Mouse (Mus musculus): ENCODE measurements around the gene Cd82.

The Cd82 gene

GRCm38 (mm10) chr2:93470849-93471576, 8.1 kb upstream of the Cd82 start:
- in situ Hi-C loops (cut with MboI; ENCODE audit: unreplicated experiment in 2 of 2), result loop anchor here (5.0 to 25.0 kb wide), 5 partner anchors 344 to 941 kb away; partner anchors contain the start of gene Ttc17 (in 1 of the 2)

GRCm38 (mm10) chr2:93470127-93470526, 7.2 kb upstream of the Cd82 start:
- in situ Hi-C loops (cut with MboI; ENCODE audit: unreplicated experiment in 2 of 2), result loop anchor here (5.0 to 25.0 kb wide), 5 partner anchors 345 to 942 kb away; partner anchors contain the start of gene Ttc17 (in 1 of the 2)

DNA sequence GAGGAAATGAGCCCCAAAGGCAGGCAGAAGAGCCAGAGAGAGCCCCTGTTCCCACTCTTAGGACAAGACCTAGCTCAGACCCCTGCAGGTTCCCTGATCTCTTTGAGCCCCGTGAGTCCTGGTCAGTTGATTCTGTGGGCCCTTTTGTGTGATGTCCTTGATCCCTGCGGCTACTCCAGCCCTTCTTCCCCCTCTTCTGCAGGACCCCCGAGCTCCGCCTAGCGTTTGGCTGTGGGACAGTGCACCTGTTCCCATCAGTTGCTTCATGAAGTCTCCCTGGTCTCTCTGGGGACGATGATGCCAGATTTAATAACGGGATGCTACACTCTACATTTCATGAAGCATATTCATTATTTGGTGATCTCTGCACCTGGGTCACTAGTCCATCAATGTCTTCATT, 6.2 kb upstream of the Cd82 start:
- in situ Hi-C loops (cut with MboI; ENCODE audit: unreplicated experiment in 2 of 2), result loop anchor here (5.0 to 25.0 kb wide), 3 partner anchors 47 to 943 kb away; partner anchors contain the start of gene Ttc17 (in 1 of the 2)

- in situ Hi-C loops (cut with MboI; ENCODE audit: unreplicated experiment in 2 of 2), result loop anchor here (5.0 to 25.0 kb wide), 3 partner anchors 44 to 946 kb away; partner anchors contain the start of gene Ttc17 (in 1 of the 2)
Measured at GRCm38 (mm10) chr2:93466314-93466713, 3.4 kb upstream of the Cd82 start.

DNA sequence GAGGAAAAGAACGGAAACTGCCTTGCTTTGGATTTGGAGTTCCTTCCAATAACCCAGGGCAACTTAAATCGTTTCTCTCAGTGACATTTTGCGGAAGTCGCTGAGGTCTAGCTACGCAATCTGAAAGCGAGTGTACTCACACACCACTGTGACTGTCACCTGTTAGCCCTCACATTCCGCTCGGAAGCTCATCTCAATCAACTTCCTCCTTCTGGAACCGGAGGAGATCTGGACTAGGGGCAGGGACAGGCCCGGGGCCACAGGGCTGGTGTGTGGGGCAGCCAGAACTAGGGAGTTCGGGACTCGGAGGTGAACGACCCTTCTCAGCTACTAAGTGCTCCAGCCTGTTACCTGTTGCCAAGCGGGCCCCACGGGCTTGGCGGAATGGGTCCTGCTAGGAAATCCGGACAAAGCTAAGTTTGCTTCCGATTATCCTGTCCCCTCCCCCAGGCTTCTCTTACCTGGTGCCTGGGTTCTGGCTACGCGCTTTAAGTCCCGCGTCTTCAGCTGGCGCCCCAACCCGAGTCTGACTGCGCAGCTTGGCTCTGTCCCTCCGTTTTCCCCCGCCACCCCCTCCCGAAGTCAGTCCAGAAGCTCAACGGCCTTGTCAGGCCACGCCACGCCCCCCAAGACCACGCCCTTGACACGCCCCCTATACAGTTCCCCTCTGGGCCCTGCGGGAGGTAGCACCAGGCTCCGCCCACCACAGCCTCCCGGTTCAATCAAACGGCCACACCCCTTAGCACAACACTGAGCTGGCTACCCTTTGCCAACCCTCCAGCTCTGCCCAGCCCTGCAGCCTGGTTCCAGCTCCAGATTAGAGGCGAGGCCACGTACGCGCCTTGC, 848 bp downstream of the Cd82 start:
- in situ Hi-C loops (cut with MboI; ENCODE audit: unreplicated experiment in 2 of 2), result loop anchor here in 1 of 2 experiments (25.0 kb wide), 1 partner anchor 950 kb away; the partner anchor contains the start of gene Ttc17

- in situ Hi-C loops (cut with MboI; ENCODE audit: unreplicated experiment in 2 of 2), result loop anchor here in 1 of 2 experiments (25.0 kb wide), 1 partner anchor 951 kb away; the partner anchor contains the start of gene Ttc17
Measured at GRCm38 (mm10) chr2:93460786-93461469, 2.0 kb downstream of the Cd82 start.

GRCm38 (mm10) chr2:93459208-93459920, 3.6 kb downstream of the Cd82 start:
- in situ Hi-C loops (cut with MboI; ENCODE audit: unreplicated experiment in 2 of 2), result loop anchor here in 1 of 2 experiments (25.0 kb wide), 1 partner anchor 953 kb away; the partner anchor contains the start of gene Ttc17

DNA sequence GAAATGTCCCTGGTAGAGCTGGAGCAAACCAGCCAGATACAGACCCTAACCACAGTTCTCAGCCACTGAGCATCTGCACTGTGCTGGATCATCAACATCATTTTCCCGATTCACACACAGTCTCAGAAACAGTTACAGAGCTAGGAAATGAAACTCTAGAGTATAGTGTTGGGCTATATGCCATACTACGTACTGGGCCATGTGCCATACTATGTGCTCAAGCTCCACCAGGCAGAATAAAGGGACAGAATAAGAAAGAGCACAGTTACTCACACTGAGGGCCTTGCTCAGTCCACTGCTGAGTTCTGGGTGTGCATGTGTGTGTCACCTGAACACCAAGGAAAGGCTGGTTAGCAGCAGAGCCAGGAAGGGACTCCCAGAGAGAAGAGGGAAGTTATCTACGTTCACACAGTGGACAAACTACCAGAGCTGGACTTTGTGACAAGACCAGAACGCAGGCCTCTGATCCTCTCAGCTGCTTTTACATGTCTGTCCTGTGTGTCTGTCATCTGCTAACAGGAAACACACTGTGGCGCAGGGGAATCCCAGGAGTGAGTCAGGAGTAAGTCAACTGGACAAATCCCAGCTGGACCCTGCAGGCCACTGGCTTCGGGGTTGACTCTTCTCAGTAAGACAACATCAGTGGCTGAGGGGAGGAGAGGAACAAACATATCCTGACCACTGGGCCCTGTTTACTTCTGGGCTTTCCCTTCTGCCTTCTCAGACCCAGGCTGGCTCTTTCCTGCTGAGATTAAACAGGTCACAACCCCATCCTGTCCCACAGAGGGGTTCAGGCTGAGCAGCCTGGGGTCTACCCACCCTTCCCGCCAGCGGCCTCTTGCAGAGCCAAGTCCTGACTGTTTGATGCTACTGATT, 4.4 kb downstream of the Cd82 start:
- in situ Hi-C loops (cut with MboI; ENCODE audit: unreplicated experiment in 2 of 2), result loop anchor here in 1 of 2 experiments (25.0 kb wide), 1 partner anchor 954 kb away; the partner anchor contains the start of gene Ttc17

DNA sequence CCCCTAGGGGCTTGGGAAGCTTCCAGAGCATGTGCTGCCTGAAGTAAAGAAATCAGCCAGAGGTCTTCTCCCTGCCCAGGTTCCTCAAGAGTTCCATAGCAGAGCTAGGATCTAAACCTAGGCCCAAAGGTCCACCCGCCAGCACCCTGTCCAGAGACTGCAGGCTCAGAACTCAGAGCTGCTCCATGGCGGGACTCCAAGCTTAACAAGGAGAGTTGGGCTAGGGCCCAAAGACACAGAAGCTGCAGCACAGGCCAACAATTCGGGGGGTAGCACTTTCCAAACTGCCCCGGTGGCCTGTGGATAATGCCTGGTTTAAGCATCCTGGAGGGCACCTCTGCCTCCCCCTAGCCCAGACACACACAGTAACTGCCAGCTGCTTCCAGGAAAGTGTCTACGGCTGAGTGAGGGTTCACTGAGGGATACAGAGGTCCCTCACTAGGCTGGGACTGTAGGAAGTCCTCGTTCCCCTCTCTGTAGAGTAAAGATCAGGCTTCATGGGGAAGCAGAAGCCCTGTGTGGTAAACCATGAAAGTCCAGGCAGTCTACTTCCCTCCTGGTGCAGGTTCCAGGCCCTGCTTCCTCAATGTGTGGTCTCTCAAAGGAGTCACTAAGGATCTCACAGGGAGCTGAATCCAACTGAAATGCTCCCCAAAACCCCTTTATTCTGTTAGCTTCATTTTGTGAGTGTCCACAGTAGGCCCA, 5.4 kb downstream of the Cd82 start:
- in situ Hi-C loops (cut with MboI; ENCODE audit: unreplicated experiment in 2 of 2), result loop anchor here in 1 of 2 experiments (25.0 kb wide), 1 partner anchor 955 kb away; the partner anchor contains the start of gene Ttc17

DNA sequence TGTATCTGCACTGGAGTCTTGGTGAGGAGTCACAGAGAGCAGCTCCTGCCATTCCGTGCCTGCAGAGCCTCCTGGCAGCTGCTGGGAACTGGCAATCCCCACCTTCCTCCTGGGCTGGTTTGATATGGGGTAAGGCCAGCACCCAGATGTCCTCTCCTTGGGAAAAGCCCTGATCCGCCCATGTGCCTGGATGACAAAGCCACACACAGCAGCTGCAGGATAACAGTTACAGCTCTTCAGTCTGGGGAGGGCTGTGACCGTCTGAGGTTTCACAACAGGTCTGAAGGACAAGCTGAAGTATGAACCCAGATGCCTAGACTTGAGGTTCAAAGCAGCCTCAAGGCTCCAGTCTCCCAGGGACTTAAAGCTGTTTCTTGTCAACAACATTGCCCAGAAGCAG, 6.8 kb downstream of the Cd82 start:
- in situ Hi-C loops (cut with MboI; ENCODE audit: unreplicated experiment in 2 of 2), result loop anchor here in 1 of 2 experiments (25.0 kb wide), 1 partner anchor 956 kb away; the partner anchor contains the start of gene Ttc17

- in situ Hi-C loops (cut with MboI; ENCODE audit: unreplicated experiment in 2 of 2), result loop anchor here in 1 of 2 experiments (25.0 kb wide), 1 partner anchor 957 kb away; the partner anchor contains the start of gene Ttc17
Measured at GRCm38 (mm10) chr2:93454817-93455591, 7.9 kb downstream of the Cd82 start.

- in situ Hi-C loops (cut with MboI; ENCODE audit: unreplicated experiment in 2 of 2), result loop anchor here in 1 of 2 experiments (25.0 kb wide), 1 partner anchor 958 kb away; the partner anchor contains the start of gene Ttc17
Measured at GRCm38 (mm10) chr2:93454334-93454733, 8.6 kb downstream of the Cd82 start.

GRCm38 (mm10) chr2:93453046-93453445, 9.9 kb downstream of the Cd82 start:
- in situ Hi-C loops (cut with MboI; ENCODE audit: unreplicated experiment in 2 of 2), result loop anchor here in 1 of 2 experiments (25.0 kb wide), 1 partner anchor 959 kb away; the partner anchor contains the start of gene Ttc17

GRCm38 (mm10) chr2:93452506-93452905, 10.4 kb downstream of the Cd82 start:
- in situ Hi-C loops (cut with MboI; ENCODE audit: unreplicated experiment in 2 of 2), result loop anchor here in 1 of 2 experiments (25.0 kb wide), 1 partner anchor 960 kb away; the partner anchor contains the start of gene Ttc17

DNA sequence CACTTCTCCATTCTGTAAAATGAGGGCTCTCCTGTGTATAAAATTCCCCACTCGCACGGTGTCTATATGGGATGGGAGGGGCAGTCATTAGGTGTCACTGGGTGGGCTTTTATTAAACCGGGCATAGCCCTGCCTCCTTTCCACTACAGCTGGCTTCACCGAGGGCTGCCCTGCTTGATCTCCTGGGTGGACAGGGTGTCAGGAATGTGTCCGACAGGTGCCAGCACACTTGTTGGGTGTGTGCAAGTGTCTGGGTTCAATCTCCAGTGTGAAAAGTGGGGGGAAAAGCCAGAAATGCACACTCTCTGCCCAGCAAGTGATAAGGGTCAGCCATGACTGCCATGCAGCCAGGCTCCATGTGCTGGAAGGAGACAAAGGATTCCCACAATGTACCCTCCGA, 10.9 kb downstream of the Cd82 start:
- in situ Hi-C loops (cut with MboI; ENCODE audit: unreplicated experiment in 2 of 2), result loop anchor here in 1 of 2 experiments (25.0 kb wide), 1 partner anchor 960 kb away; the partner anchor contains the start of gene Ttc17

GRCm38 (mm10) chr2:93451219-93451938, 11.6 kb downstream of the Cd82 start:
- in situ Hi-C loops (cut with MboI; ENCODE audit: unreplicated experiment in 2 of 2), result loop anchor here in 1 of 2 experiments (25.0 kb wide), 1 partner anchor 961 kb away; the partner anchor contains the start of gene Ttc17

Measured in v-Abl transformed pro-B cells (cell line).